Mouse (Mus musculus): ENCODE data around the gene Slco6c1.

Gene Slco6c1

DNA sequence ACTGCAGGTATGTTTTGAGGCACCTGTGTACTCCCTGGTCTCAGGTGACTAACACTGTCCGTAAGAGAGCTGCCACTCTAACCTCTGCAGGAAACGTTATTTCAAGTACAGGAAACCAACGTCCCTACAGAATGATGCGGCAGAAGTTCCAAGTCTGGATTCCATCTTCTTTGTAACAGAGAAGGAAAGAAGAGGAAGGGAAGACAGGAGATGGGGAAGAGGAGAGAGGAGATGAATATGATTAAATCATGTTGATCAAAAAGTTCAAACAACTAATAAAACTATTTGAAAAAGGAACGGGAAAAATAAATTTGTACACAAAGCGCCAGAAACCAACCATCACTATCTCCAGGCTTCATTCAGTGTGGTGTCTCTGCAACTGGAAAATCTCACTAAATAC is at the start of gene Slco6c1:
TSS of gene Slco6c1 (minus strand) at position 101 of the 400 bp plus-strand sequence.
- no peak for DNase-seq (ENCODE audit: low spot score)

DNA sequence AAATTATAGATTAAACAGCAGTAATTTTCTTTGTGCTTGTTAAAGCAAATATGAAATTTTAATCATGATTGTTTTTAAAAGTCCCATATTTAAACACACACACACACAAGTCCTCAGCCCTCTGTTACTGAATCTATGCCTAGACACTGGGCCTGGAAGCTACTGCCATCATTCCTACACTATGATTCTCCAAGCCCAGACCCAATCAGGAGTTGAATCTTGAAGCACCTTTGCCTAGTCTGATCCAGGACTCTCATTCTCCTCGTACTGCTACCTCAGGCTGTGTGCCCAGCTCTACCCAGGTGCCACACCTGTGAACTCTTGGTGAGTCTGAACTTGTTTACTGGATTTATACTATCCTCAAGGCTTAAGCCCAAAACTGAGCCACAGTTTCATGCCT is 89.1 kb downstream of the Slco6c1 start:
- DNase-seq (ENCODE audit: low spot score) = no peak

DNA sequence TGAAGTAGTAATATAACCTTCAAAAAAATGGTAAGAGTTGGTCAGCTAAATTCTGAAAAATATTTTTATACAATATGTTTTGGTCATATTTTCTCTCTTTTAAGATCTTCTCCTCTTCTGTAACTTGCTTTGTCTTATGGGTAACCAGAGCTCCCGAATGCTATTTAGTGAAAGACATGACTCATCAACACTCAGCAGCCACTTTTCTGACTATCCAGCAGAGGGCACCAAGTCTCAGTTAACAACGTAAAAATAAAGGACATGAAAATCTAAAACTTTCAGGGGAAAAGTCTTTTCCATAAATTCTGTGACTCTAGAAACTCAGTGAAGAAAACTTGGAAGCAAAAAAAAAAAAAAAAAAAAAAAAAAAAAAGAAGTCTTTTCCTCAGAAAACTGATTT is 89.6 kb downstream of the Slco6c1 start:
- no peak for DNase-seq (ENCODE audit: low spot score)

DNA sequence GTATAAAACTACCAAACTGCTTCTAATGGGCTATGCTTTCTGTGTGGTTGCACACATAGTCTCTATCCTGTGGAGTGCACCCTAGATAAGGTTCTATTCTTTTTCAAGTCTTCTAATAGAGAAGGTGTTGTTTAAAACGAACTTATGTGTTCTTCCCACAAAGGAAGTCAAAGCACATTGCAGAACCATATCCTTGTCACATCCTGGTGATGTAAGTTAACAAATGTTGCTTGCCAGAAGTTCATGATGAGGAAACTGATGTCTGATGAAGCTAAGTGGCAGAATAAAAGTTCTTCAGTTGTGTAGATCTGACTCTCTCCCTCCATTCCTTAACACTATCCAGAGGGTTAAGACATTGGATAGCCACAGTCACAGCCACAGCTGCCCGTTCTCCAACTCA is 90.1 kb downstream of the Slco6c1 start:
- no peak for DNase-seq (ENCODE audit: low spot score)

DNA sequence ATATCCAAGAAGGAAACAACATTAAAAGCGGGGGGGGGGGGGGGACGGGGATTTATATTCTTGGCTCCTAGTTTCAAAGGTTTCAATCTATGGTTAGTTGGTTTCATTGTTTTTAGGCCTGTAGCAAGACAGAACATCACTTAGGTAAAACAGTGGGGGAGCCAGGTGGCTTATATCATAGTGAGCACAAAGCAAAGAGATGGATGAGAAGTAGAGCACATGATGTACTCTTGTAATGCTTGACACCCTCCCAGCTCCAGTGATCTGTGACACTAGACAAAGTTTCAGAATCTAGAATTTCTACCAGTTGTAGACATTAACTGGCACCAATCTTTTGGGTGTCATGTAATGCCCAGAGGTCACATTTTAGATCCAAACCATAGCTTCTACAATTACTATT is 106.7 kb downstream of the Slco6c1 start:
- no peak for DNase-seq (ENCODE audit: low spot score)

DNA sequence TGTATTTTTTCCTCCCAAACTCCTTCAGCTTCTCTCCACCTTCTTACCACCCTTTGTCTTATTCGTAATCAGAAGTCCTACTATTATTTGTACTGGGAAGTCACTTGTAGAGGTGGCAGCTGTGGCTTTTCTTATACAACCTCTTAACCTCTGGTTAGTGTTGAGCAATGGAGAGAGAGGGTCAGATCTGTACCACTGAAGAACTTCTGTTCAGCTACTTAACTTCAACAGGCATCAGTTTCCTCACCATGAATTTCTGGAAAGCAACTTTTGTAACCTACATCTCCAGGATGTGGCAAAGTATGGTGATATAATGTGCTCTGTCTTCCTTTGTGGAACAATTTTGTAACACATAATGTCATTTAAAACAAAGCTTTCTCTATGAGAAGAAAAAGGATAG is 108.7 kb downstream of the Slco6c1 start:
- DNase-seq (ENCODE audit: low spot score) = no peak

DNA sequence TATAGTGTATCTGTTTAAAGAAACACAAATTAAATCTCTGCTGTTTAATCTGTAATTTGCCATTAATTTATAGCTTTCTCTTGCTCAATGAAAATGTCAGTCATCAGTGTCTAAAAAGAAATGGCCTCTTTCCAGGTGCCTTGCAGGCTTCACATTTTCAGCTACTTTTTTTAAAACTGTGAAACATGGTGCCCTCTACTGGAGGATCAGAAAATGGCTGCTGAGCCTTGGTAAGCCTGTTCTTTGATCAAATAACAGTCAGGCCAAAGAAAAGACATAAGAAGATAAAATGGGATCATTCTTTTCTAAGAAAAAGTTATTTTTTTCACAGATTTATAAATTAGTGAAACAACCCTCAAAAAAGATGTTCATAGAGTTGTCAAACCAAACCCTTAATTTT is 109.1 kb downstream of the Slco6c1 start:
- no peak for DNase-seq (ENCODE audit: low spot score)

Measured in ovary, adult 18-20 months (tissue).